Mouse (Mus musculus) mesoderm, embryonic 11.5 days (tissue): ENCODE measurements around the gene March2.

ENCODE experiments used
- DNase-seq: peaks from one replicate; pipeline ENCODE4 v3.0.0-alpha.2; 2012; ENCODE audit warnings: low read depth, low spot score

Gene March2

DNA sequence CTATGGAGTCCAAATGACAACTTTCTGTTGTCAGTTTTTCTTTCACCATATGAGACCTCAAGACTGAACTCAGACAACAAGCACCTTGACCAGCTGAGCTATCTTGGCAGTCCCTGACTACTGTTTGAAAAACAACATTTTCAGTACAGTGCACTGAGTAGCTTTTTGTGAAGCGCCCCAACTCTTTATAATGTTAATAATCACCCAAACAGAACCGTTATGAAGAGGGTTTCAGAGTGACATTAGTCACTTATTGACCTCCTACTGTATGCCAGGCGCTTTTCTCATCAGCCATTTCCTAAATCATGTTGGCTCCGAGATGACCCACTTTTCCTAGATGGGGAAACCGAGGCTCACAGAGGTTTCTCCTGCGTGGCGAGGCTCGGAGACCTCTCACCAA, 488 bp downstream of the March2 start:
- no peak for DNase-seq

DNA sequence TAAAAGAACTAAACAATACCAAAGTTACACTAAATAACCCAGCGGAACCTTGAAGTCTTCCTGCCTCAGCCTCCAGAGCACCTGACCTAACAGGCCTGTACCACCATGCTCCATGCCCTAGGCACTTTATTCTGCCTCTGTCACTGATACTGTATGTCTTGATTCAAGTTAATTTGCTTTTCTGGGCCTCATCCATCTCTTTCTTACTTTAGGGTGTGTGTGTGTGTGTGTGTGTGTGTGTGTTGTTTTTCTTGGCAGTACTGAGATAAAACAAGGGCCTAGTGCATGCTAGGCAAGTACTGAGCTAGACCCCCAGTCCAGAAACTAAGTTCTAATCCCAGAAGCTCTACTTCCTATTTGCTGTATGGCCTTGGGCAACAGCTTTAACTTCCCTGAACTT, 1.2 kb downstream of the March2 start:
- DNase-seq = no peak

DNA sequence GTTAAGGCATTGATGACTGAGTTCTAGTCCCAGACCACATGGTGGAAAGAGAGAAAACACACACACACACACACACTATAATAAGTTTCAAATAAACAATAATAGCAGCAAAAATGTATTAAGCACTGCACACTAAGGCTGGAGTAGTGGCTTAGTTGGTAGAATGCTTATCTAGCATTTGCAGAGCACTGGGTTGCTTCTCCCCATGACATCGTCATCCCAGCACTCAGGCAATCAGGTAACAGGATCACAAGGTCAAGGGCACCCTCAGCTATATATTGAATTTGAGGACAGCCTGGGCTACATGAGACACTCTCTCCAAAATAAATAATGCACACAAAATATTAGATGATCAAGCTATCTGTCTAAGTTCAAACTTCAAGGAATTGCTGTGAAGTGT, 3.7 kb downstream of the March2 start:
- DNase-seq = no peak

DNA sequence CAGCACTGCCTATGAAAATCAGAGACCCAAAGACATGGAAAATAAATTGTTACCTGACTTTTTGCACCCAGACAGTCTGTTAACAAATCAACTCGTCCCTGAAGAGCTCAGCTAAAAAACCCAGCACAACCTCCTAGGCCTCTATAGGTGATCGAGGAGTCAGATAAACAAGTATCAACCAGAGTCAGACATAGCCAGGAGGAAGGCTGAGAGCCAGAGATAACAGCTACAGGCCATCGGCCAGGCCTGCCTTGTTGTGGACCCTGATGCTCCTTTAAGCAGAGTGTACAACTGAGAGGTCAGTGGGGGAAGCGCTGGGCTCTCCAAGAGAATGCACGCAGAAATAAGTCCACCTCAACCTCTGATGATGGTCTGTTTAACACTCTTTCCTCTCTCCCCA, 5.2 kb downstream of the March2 start:
- no peak for DNase-seq

DNA sequence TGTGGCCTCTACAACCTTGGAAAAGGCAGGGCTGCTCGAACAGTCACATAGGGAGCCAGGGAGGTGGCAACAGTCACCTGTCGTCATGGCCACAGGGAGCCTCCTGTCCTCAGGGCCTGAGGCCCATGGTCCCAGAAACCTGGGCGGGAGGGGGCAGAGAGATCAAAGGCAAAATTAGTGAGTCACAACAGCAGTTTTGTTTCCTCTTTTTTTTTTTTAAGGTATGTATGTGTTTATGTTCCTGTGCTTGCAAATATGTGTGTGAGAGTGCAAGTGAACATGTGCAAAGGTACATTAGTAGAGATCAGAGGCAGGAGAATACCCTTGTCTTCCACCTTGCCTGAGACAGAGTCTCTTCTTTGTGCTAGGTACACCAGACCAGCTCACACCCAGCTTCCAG, 8.6 kb downstream of the March2 start:
- no peak for DNase-seq

DNA sequence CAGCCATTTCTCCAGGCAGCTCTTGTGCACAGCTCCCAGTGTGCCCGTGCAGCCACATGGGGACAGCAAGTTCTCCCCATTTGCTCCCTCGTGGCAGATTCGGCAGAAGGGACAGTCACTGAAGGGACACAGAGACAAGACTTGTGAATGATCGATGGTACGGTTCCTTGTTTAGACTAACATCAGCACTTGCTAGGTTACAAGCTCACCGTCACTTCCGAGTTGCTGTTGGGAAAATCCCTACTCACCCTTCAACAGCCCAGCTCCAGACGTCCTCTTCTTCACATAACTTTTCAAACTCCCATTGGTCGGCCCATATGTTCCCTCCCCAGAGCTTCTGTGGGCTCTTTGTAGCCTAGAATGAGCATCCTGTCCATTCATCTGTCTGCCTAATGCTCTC, 15.4 kb downstream of the March2 start:
- no peak for DNase-seq

DNA sequence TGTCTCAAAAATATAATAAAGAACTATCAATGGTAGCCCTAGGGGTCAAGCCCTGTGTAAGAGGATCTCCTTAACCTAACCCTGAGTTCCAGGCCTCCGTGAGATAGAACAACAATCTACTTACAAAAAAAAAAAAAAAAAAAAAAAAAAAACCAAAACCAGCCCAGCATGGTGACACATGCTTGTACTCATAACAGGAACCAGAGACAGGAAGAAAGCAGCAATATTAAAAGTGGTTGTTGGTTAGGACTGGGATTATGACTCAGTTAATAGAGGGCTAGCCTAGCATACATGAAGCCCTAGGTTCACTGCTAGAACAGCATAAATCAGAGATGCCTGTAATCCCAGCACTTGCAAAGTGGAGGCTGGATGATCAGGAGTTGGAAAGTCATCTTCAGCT, 16.3 kb downstream of the March2 start:
- DNase-seq = no peak

DNA sequence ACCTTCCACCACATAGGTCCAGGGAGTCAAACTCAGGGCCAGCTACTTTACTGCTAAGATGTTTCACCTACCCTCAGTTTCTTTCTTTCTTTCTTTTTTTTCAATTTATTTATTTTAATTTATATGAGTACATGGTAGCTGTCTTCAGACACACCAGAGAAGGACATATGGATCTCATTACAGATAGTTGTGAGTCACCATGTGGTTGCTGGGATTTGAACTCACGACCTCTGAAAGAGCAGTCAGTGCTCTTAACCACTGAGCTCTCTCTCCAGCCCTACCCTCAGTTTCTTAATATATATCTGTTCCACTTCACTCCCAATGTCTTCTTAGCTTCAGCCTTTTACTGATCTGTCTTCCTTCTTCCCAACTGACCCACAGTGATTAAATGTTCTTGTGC, 23.0 kb downstream of the March2 start:
- DNase-seq = no peak

DNA sequence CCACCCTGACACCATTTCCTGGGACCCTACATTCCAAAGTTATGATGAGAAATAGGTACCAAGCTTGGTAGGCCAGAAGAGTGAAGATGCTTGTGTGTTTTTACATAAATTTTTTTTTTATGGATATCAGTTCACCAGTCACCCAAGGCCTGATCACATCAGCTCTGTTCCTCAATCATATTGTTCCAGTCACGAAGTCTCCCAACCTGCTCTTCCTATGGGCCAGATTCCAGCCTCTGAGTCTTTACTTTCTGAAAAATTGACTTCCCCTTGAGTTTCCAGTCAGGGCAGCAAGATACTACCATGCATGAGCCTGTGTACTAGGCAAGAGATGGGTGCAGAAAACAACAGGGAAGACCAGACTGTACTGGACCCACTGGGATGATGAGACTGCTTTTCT, 31.7 kb downstream of the March2 start, which contains the start of gene Hnrnpm:
TSS of gene Hnrnpm (minus strand) at position 101 of the 400 bp plus-strand sequence.
- DNase-seq = no peak

DNA sequence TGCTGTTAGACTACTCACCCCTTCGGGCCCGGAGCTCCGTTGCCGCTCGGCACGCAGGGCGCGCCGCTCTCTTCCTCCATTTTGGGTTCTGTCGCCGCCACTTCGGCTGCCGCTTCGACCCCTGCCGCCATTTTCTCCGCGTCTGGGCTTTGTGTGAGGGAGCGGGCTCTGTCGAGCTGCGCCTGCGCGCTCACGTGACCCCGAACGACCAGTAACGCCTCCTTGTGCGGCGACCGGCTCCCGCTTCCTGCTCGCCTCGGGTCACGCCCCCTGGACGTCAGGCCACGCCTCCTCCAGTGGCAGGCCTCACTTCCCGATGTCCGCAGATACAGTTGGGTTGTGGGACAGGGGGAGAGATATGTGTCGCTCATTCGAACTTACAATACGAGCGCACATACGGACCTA, 33.2 kb downstream of the March2 start:
- peak; percentile 98 for DNase-seq

DNA sequence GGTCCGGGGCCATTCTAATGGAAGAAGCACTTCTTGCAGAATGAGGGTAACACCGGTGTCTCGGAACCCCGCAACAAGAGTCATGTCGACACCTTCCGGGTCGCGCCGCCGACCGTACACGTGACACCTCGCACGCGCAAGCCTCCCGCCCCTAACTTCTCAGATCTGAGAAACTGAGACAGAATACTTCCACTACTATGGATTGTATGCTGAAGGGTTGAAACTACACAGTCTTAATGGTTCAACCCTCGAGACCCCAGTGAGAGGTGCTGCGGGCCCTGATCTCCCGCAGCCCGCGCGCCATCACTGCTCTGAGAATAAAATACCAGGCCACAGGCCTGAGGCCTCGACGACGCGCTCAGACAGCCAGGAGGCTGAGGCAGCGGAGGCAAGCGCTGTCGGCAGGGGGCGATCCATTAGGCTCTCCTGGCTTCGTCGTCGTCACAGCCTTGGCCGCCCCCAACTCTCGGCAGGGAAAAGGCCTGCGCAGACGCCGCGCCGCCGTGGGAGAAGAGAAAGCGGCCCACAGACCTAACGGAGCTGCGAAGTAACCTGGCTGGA, 33.7 kb downstream of the March2 start:
- DNase-seq = peak; percentile 68

DNA sequence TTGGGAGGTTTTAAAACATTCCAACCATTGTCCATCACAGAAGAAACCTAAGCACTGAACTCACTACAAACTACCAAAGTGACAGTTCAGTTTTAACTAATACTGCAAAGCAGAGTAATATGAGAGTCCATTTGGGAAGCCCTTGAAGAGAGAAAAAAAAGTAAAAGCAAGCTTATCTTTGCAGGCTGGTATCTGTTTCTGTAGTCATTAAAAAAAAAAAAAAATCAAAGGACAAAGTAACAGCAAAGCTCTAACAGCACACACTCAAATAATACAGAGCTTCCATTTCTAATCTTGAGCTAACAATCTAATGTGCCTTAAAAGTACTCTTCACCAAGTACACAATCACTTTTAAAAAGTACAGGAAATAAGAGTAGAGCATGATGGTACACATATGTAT, 36.7 kb downstream of the March2 start:
- DNase-seq = no peak

DNA sequence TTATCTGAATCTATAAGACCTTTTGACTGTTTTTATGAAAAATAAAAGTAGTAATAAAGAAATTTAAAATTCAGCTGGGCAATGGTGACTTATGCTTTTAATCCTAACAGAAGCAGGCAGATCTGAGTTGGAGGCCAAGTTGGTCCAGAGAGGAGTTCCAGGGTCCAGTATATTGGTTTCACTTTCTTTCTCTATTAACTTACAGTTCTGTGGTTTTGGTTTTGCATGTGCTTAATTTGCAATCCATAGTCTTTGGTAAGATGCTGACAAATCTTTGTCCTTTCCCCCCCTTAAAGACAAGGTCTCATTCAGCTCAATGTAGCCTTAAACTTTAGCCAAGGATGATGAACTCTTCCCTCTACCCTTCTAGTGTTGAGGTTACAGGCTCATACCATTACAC, 39.7 kb downstream of the March2 start:
- DNase-seq = no peak

DNA sequence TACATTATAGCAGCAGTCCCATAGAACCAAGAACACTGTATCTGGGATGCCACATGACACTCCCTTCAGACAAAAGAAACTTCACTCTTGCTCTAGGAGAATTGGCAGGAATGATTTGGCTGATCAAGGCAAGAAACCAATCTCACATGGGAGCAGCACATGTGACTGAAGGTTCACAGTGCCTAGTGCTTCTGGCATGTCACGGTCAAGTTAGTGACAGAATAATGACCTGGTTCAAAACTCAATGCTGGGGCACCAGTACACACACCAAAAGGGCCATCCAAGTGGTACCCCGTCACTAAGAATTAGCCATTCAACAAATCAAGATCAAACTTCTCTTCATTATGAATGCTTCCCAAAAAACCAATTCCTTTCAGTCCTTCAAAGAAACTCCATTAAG, 42.4 kb downstream of the March2 start:
- no peak for DNase-seq

DNA sequence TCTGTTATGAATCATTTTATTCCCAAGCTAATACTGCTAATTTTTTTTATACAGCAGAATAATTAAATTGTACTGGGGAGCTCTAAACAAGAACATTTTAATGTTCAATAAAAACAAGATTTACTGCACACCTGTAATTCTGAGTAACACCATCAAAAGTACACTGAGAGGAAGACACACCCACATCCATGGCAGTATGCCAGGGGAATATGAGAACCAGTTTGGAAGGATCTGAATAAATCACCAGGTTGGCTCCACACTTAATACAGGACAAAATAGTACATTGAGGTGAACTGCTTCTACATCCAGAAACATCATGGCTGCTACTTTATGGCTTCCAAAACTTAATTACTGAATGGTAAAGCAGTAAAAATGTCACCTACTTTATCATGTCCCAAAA, 43.0 kb downstream of the March2 start:
- DNase-seq = no peak

DNA sequence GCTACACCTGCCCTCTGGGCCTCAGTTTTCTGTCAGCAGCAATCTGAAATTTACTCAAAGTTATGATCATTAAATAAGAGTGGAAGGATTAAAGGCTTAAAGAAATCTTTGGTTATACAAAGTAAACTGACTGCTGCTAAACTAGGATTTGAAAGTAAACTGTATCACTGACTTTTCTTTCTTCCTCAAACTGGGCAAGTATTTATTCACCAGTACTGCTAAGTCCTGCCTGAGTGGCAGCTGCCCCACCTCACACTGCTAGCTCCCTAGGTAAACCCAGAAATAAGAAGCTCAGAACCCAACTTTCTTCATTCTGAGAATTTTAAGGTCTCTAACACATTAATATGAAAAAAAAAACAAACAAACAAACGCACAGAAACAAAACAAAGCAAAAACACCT, 44.6 kb downstream of the March2 start:
- DNase-seq = no peak

DNA sequence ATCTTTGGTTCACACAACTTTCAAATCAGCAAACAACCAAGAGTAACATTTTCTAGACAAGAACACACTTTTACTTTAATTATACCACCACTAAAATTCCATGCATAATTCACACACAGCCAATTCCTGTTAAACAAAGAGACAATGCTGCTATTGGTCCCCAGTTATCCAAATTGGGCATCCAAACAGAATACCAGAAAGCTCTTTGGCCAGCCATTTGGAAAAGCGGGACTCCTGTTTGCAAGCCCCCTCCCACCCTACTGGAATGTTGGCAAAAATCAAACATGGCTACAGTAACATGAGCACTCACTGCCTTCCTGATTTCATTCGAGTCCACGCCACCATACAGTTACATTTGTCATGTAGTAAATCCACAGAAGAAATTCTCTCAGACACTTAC, 48.8 kb downstream of the March2 start:
- no peak for DNase-seq

DNA sequence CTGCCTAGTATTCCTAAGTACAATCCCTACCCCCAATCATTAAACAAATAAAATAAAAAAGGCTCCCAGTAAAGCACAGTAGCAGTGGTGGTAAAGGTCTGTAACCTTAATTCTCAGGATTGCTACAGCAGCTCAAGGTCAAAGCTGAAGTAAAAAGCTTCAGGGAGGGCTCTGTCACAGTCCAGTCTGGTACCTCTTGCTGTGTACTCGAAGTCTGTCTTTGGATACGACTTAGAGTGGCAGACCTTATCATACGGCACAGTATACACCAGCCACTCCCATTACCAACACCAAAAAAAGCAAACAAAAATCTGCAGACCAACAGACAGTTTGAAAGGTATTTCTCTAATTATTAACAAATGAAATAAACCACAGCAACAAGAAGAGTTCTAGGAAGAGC, 51.7 kb downstream of the March2 start:
- DNase-seq = no peak

DNA sequence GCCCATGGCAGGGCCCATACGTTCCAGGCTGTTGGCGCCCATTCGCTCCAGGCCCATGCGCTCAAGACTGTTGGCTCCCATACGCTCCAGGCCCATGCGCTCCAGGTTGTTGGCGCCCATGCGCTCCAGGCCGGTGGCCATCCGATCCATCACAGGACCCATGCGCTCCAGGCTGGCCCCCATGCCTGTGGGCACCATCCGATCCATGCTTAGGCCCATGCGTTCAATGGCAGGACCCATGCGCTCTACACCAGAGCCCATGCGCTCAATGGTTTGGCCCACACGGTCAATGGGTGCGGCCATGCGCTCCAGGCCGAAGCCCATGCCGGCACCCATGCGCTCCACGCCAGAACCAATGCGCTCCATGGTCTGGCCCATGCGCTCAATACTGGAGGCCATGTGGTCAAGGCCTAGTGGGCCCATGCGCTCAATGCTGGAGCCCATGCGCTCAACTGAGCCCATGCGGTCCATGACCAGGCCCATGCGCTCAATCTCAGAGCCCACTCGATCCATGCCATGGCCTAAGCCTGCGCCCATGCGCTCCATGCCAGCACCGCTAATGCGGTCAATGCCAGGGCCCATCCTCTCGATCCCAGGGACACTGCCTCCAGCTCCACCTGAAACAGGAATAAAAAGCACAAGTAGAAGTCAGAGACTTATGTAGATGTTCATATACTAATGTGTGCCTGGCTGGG, 68.5 kb downstream of the March2 start:
- no peak for DNase-seq

DNA sequence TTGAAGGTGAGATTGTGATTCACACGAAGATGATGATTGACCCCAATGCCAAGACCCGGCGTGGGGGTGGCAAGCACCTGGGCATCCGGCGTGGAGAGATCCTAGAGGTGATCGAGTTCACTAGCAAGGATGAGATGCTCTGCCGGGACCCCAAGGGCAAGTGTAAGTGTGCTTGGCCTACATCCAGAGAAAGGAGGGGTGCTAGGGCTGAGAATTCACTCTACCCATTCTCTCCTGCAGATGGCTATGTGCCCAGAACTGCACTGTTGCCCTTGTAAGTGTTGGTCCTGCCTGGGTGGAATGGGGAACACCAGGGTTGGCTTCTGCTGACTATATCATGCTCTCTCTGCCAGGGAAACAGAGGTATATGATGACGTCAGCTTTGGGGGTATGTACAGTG, 73.4 kb downstream of the March2 start:
- no peak for DNase-seq

DNA sequence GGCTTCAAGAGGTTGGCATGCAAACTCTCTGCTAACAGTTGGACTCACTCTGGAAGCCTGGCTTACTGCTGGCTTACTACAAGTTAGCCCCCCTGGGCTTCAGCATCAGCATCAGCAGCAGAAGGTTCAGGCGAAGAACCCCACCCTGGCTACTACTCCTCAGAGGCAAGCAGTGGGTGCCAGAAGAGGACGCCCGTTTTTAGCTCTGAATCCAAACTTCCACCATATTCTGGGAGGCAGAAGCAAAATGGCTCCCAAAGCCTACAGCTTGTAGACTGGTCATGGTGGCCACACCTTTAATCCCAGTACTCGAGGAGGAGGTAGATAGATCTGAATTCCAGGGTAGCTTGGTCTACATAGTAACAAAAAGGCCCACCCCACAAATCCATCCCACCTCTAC, 74.4 kb downstream of the March2 start:
- DNase-seq = no peak

DNA sequence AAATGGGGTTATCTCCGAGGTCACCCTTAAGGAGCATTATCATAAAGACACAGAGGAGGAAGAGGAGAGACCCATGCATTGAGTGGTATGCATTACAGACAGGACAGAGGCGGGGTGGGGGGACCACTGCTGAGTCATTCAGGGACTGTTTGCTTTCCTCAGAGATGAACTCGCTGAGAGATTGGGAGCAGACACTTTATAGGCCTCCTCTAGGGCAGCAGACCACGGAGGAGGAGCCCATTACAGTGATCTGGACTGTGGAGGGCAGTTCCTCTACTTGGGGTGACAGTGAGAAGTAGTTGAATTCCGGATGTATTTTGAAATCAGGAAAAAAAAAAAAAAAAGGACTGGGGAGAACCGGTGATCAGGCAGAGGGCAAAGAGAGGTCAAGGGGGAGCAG, 78.7 kb downstream of the March2 start:
- no peak for DNase-seq

DNA sequence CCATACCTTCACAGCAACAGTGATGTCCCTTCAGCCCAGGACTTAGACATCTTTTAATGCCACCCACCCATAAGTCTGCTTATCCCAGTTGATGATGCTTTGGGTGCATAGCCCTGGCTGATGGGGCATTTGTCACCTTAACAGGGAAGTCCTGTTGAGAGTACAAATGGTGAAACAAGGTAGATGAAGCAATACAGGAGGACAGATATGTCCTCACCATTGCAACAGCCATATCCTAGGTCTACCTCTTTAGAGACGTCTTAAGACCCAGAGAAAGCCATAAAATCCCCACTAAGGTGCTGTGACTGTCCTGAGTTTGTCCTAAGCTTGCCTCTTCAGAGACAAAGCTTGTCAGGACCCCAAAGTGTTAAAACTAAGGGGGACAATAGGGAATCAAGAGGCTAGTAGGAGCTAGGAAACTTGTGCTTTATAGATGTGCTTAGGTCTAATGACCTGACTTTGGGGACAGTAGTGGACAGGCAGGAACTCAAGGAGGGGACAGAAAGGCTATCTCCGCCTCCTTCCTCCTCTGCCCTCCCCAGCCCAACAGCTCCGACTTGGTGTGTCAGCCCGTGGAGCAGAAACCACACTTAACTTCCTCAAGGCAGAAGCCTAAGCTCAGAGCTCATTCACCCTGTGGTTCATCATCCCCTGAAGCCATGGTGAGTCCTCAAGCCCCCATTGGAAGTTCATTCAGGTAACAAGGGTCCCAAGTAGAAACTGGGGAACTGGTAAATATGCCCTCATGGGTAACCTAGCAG, 80.8 kb downstream of the March2 start, which contains the start of gene Pram1:
TSS of gene Pram1 (plus strand) at position 541 of the 761 bp plus-strand sequence.
- DNase-seq = no peak
